Mouse (Mus musculus): Measurements from ENCODE around the gene Tbx2. TPM values are rescaled to one million over a fixed set of nuclear protein-coding genes. Genes with fewer than 3 reads are reported as not detected.

The Tbx2 gene
- polyA plus RNA-seq, 1 experiment from 2014 or later = 5.2 TPM

- TF ChIP-seq EP300 (optimal IDR thresholded peaks at IDR 0.05) = no peak
- no peak for TF ChIP-seq CTCF (IDR thresholded peaks at IDR 0.05; ENCODE audit: low read depth)
- no peak overlapping the region for H3K9ac ChIP-seq (ENCODE audit: low read length)
- 68% methylated on average over 24 of the region's 24 CpGs for WGBS
- H3K9me3 ChIP-seq (ENCODE audit: control insufficient read depth, low read length) = no peaks in the 10 kb centered on the region
- no peak for DNase-seq (ENCODE audit: low spot score)
- no peaks in the 10 kb centered on the region for H3K27me3 ChIP-seq (ENCODE audit: control insufficient read depth, insufficient read depth, low read length)
- H3K4me3 ChIP-seq (ENCODE audit: low read depth, low read length) = no peak overlapping the region
- no peaks in the 10 kb centered on the region for H3K36me3 ChIP-seq (ENCODE audit: control insufficient read depth, insufficient read depth, low read length)
- no peaks in the 10 kb centered on the region for H3K4me1 ChIP-seq (replicated peaks; ENCODE audit: control insufficient read depth, insufficient read depth)
- H3K27ac ChIP-seq (replicated peaks) = no peak overlapping the region
- no peak for ATAC-seq (ENCODE audit: low FRiP score, low TSS enrichment)
- no peak overlapping the region for H3K4me2 ChIP-seq (replicated peaks; ENCODE audit: low read depth)
These were observed 43.9 kb downstream of the Tbx2 start for GRCm38 (mm10) chr11:85876059-85876788.

GRCm38 (mm10) chr11:85884498-85884897 is 52.1 kb downstream of the Tbx2 start:
- Histone ChIP-seq H3K36me3 (ENCODE audit: control insufficient read depth, insufficient read depth, low read length) (no peaks in the 10 kb centered on the region), H3K4me3 (ENCODE audit: low read depth, low read length) (no peak overlapping the region), H3K4me1 (replicated peaks; ENCODE audit: control insufficient read depth, insufficient read depth) (no peaks in the 10 kb centered on the region), H3K4me2 (replicated peaks; ENCODE audit: low read depth) (no peak overlapping the region), H3K27ac (replicated peaks) (no peak overlapping the region), H3K9me3 (ENCODE audit: control insufficient read depth, low read length) (no peaks in the 10 kb centered on the region), H3K9ac (ENCODE audit: low read length) (no peak overlapping the region), H3K27me3 (ENCODE audit: control insufficient read depth, insufficient read depth, low read length) (peaks cover 27% of the 10 kb centered on the region)
- no peak for TF ChIP-seq CTCF (IDR thresholded peaks at IDR 0.05; ENCODE audit: low read depth)
- TF ChIP-seq EP300 (optimal IDR thresholded peaks at IDR 0.05) = no peak
- WGBS = 77% methylated on average over 4 of the region's 4 CpGs
- ATAC-seq (ENCODE audit: low FRiP score, low TSS enrichment) (no peak), DNase-seq (ENCODE audit: low spot score) (no peak)

DNA sequence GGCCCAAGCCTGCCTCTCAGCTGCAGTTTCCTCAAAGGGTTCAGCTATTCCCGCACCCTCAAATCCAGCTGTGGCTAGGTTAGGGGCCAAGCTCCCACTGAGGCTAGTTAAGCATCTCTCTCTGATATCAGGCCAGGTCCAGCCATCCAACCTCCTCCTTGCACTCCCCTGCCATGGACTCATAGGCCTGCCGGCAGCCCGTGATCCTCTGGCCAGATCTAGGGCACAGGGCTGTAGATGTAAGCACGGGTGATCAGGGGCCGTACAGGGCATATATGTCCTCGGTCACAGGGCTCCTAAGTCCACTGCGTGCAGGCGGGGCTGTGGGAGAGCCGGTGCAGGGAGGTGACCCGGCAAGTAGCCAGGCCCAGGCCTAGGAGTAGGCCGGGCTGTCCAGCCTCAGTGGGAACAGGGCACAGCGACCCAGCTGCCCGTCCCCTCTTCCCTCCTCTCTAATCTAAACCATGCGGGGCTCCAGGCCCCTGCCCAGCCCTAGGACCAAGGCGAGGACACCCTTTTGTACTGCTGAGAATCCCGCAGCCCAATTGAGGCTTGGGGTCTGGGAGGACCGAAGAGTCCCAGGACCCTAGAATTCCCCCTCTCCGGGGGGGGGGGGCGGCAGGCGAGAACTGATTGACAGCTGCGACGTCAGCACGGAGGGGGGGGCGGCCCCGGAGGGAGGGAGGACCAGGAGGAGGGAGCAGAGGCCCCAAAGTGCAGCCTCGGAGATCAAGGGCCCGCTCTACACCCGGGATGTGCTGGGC is 53.5 kb downstream of the Tbx2 start, which contains the start of gene Tbx4:
Tbx4 (plus strand) TSS at position 758 of the 764 bp plus-strand sequence.
- H3K27ac ChIP-seq (replicated peaks) = no peak within 1 kb of the TSS

GRCm38 (mm10) chr11:85886429-85886785 is 54.1 kb downstream of the Tbx2 start:
- 11% methylated on average over 22 of the region's 22 CpGs for WGBS
- Histone ChIP-seq H3K9ac (ENCODE audit: low read length) (no peak overlapping the region), H3K9me3 (ENCODE audit: control insufficient read depth, low read length) (no peaks in the 10 kb centered on the region), H3K27ac (replicated peaks) (no peak overlapping the region), H3K36me3 (ENCODE audit: control insufficient read depth, insufficient read depth, low read length) (no peaks in the 10 kb centered on the region), H3K27me3 (ENCODE audit: control insufficient read depth, insufficient read depth, low read length) (peaks cover 43% of the 10 kb centered on the region), H3K4me2 (replicated peaks; ENCODE audit: low read depth) (no peak overlapping the region), H3K4me3 (ENCODE audit: low read depth, low read length) (no peak overlapping the region), H3K4me1 (replicated peaks; ENCODE audit: control insufficient read depth, insufficient read depth) (no peaks in the 10 kb centered on the region)
- ATAC-seq (ENCODE audit: low FRiP score, low TSS enrichment) (no peak; the same call in 1 of the 2 replicates), DNase-seq (ENCODE audit: low spot score) (no peak)
- no peak for TF ChIP-seq EP300 (optimal IDR thresholded peaks at IDR 0.05)
- no peak for TF ChIP-seq CTCF (IDR thresholded peaks at IDR 0.05; ENCODE audit: low read depth)

More for the DNA sequence above, 53.5 kb downstream of the Tbx2 start, which contains the start of gene Tbx4:
- no peak within 1 kb of the TSS for H3K4me3 ChIP-seq (ENCODE audit: low read depth, low read length)
- ATAC-seq (ENCODE audit: low FRiP score, low TSS enrichment) (0 out of 2 replicates have a peak, but pooled peaks have one; percentile 16), DNase-seq (ENCODE audit: low spot score) (no peak)
- no peaks in the 10 kb centered on the region for H3K4me1 ChIP-seq (replicated peaks; ENCODE audit: control insufficient read depth, insufficient read depth)
- no peak within 1 kb of the TSS for H3K4me2 ChIP-seq (replicated peaks; ENCODE audit: low read depth)
- no peaks in the 10 kb centered on the region for H3K9me3 ChIP-seq (ENCODE audit: control insufficient read depth, low read length)
- peaks cover 39% of the 10 kb centered on the region for H3K27me3 ChIP-seq (ENCODE audit: control insufficient read depth, insufficient read depth, low read length)
- no peak within 1 kb of the TSS for H3K9ac ChIP-seq (ENCODE audit: low read length)
- no peak for TF ChIP-seq CTCF (IDR thresholded peaks at IDR 0.05; ENCODE audit: low read depth)
- 43% methylated on average over 20 of the region's 28 CpGs for WGBS
- no peaks in the 10 kb centered on the region for H3K36me3 ChIP-seq (ENCODE audit: control insufficient read depth, insufficient read depth, low read length)

GRCm38 (mm10) chr11:85887273-85887672 is 54.9 kb downstream of the Tbx2 start:
- Histone ChIP-seq H3K9ac (ENCODE audit: low read length) (no peak overlapping the region), H3K36me3 (ENCODE audit: control insufficient read depth, insufficient read depth, low read length) (no peaks in the 10 kb centered on the region), H3K4me3 (ENCODE audit: low read depth, low read length) (no peak overlapping the region), H3K27me3 (ENCODE audit: control insufficient read depth, insufficient read depth, low read length) (peaks cover 43% of the 10 kb centered on the region), H3K27ac (replicated peaks) (no peak overlapping the region), H3K4me2 (replicated peaks; ENCODE audit: low read depth) (no peak overlapping the region), H3K9me3 (ENCODE audit: control insufficient read depth, low read length) (no peaks in the 10 kb centered on the region), H3K4me1 (replicated peaks; ENCODE audit: control insufficient read depth, insufficient read depth) (no peaks in the 10 kb centered on the region)
- DNase-seq (ENCODE audit: low spot score) (no peak), ATAC-seq (ENCODE audit: low FRiP score, low TSS enrichment) (no peak)
- TF ChIP-seq CTCF (IDR thresholded peaks at IDR 0.05; ENCODE audit: low read depth) (no peak), EP300 (optimal IDR thresholded peaks at IDR 0.05) (no peak)
- 29% methylated on average over 6 of the region's 6 CpGs for WGBS
